9 mouse cellular contexts compared by ENCODE assay signal in the genomic region with DNA sequence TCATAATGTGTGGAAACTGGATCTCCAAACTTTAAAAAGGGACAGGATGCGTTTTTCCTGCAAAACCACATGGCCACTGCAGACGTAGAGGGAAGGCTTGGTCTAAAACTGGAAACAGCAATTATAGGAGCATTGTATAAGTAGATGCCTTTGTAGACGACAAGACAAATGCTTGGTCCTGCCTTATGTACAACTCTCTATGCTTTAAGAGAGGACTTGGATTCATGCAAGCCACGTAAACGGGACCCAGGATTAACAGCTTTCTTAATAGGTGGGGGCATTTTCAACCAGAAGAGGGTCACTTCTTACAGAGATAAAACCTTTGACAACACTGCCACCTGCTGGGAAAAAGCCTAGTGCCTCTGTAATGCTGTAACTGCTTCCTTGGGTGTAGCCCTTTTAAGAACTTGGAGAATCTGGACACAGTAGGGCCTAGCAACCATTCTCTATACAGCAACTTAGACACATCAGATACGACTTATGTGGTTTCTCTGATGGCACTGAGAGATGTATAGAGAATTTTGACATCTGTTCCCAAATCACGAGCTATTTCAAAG.
A peak's percentile ranks its signal among the peaks of the same experiment; 100 is the strongest.
DNase-seq lines count a peak whose midpoint lies in the region; ATAC-seq and TF ChIP-seq lines count a peak whose summit lies in the region.
"Had no signal": no experiment of that assay in that cellular context is flagged by ENCODE, and none has a peak within 500 bp of the region (broad histone marks: within the 10 kb centered on the region; RNA-seq: fewer than 3 reads in every experiment).

No protein-coding gene starts in this region.

- H3K27ac ChIP-seq in ES-E14 (ENCODE audit: insufficient read depth, low read depth, low read length, poor library complexity, severe bottlenecking), result no peak overlapping the region
- no peak overlapping the region for H3K27ac ChIP-seq in forebrain, postnatal 0 days (ENCODE audit: low read depth, low read length)
- H3K27ac ChIP-seq in limb, embryonic 14.5 days (replicated peaks; ENCODE audit: low read depth, low read length), result no peak overlapping the region
- H3K27ac ChIP-seq: embryonic facial prominence, embryonic 12.5 days had no signal

- TF ChIP-seq POLR2A in limb, embryonic 14.5 days (IDR thresholded peaks at IDR 0.05; ENCODE audit: borderline replicate concordance, extremely low read depth, insufficient read depth, insufficient read length), result no peak

- H3K4me1 ChIP-seq in ES-E14 (ENCODE audit: control insufficient read depth in 2 of 2, insufficient read depth in 2 of 2, low read length in 2 of 2, poor library complexity in 1 of 2), result no peaks in the 10 kb centered on the region
- no peaks in the 10 kb centered on the region for H3K4me1 ChIP-seq in forebrain, postnatal 0 days (ENCODE audit: insufficient read depth)
- H3K4me1 ChIP-seq in limb, embryonic 14.5 days (ENCODE audit: control insufficient read depth, insufficient read depth, low read length), result no peaks in the 10 kb centered on the region; the same call in 1 of the 2 replicates
- H3K4me1 ChIP-seq: embryonic facial prominence, embryonic 12.5 days had no signal

- no peak overlapping the region for H3K9ac ChIP-seq in ES-E14 (ENCODE audit: insufficient read depth, low read depth, low read length, poor library complexity, severe bottlenecking)
- no peak overlapping the region for H3K9ac ChIP-seq in forebrain, postnatal 0 days
- H3K9ac ChIP-seq in limb, embryonic 14.5 days (ENCODE audit: low read depth, low read length, severe bottlenecking), result no peak overlapping the region
- H3K9ac ChIP-seq: embryonic facial prominence, embryonic 12.5 days had no signal

- no peaks in the 10 kb centered on the region for H3K9me3 ChIP-seq in ES-E14 (ENCODE audit: control insufficient read depth, insufficient read depth, low read depth, low read length)
- H3K9me3 ChIP-seq in forebrain, postnatal 0 days (ENCODE audit: low read length), result no peaks in the 10 kb centered on the region
- no peaks in the 10 kb centered on the region for H3K9me3 ChIP-seq in limb, embryonic 14.5 days (ENCODE audit: control insufficient read depth, low read length)
- H3K9me3 ChIP-seq: embryonic facial prominence, embryonic 12.5 days had no signal

- TF ChIP-seq CTCF in forebrain, postnatal 0 days (IDR thresholded peaks at IDR 0.05; ENCODE audit: low read depth), result peak; percentile 69

- H3K27me3 ChIP-seq in forebrain, postnatal 0 days (ENCODE audit: insufficient read depth, low read length), result no peaks in the 10 kb centered on the region
- no peaks in the 10 kb centered on the region for H3K27me3 ChIP-seq in limb, embryonic 14.5 days (ENCODE audit: control insufficient read depth, insufficient read depth, low read length)
- H3K27me3 ChIP-seq: embryonic facial prominence, embryonic 12.5 days had no signal

- whole genome bisulfite sequencing in forebrain, postnatal 0 days, result 35% methylated on average over 7 of the region's 7 CpGs
- 42% methylated on average over 7 of the region's 7 CpGs for WGBS in limb, embryonic 14.5 days

- no peak overlapping the region for H3K4me2 ChIP-seq in forebrain, postnatal 0 days (ENCODE audit: low read depth)
- H3K4me2 ChIP-seq in limb, embryonic 14.5 days (replicated peaks; ENCODE audit: low read depth, low read length, severe bottlenecking), result no peak overlapping the region; the same call in 1 of the 2 replicates
- H3K4me2 ChIP-seq: embryonic facial prominence, embryonic 12.5 days had no signal

- peak; percentile 63; the same call in 1 of the 2 replicates for ATAC-seq in forebrain, postnatal 0 days
- ATAC-seq in limb, embryonic 14.5 days (ENCODE audit: low FRiP score, low read depth), result no peak

- peak; percentile 34 for DNase-seq in kidney, adult 18-20 months
- no peak for DNase-seq in kidney, adult 11 months
- peak; percentile 71 for DNase-seq in ES-E14 (ENCODE audit: low read depth, low spot score)
- DNase-seq in adrenal gland, postnatal 14 days, result peak; percentile 43
- peak; percentile 79 for DNase-seq in forebrain, postnatal 0 days
- peak; percentile 79 for DNase-seq in limb, embryonic 14.5 days (ENCODE audit: low spot score)
- peak; percentile 61 for DNase-seq in retina, postnatal 7 days (ENCODE audit: low read depth, low spot score)
- no peak for DNase-seq in spleen, postnatal 4 days (ENCODE audit: low spot score in 2 of 2)

- no peaks in the 10 kb centered on the region for H3K36me3 ChIP-seq in ES-E14 (ENCODE audit: control insufficient read depth, insufficient read depth, low read length, poor library complexity, severe bottlenecking)
- H3K36me3 ChIP-seq in forebrain, postnatal 0 days (ENCODE audit: insufficient read depth), result no peaks in the 10 kb centered on the region
- H3K36me3 ChIP-seq in limb, embryonic 14.5 days (ENCODE audit: control insufficient read depth, insufficient read depth, low read length), result no peaks in the 10 kb centered on the region
- H3K36me3 ChIP-seq: embryonic facial prominence, embryonic 12.5 days had no signal

- H3K4me3 ChIP-seq in ES-E14 (ENCODE audit: insufficient read depth in 1 of 2, low read depth in 1 of 2, low read length in 2 of 2, poor library complexity in 1 of 2, severe bottlenecking in 1 of 2), result no peak overlapping the region
- no peak overlapping the region for H3K4me3 ChIP-seq in forebrain, postnatal 0 days (ENCODE audit: low read depth, low read length)
- H3K4me3 ChIP-seq in limb, embryonic 14.5 days (replicated peaks; ENCODE audit: low read length), result no peak overlapping the region
- H3K4me3 ChIP-seq: embryonic facial prominence, embryonic 12.5 days had no signal

- in situ Hi-C loops in ES-E14 (cut with MboI; ENCODE audit: low sequenced_read_pairs in 2 of 2, unreplicated experiment in 2 of 2), result no loop called here

TF ChIP-seq in ES-E14, 5 proteins besides CTCF, POLR2A, EP300 and RAD21:
- TF ChIP-seq ZC3H11A (IDR thresholded peaks at IDR 0.05; ENCODE audit: borderline replicate concordance, low read depth, low read length), result peak; percentile 57; the same call in 1 of the 2 replicates
- no peak for TF ChIP-seq ZNF384 (IDR thresholded peaks at IDR 0.05; ENCODE audit: low read depth, low read length)
- TF ChIP-seq MAFK (IDR thresholded peaks at IDR 0.05; ENCODE audit: insufficient read depth, low read depth, low read length), result no peak
- no peak for TF ChIP-seq CHD2 (IDR thresholded peaks at IDR 0.05; ENCODE audit: low read depth, low read length)
- TF ChIP-seq HCFC1 (IDR thresholded peaks at IDR 0.05; ENCODE audit: borderline replicate concordance, insufficient read depth, low read length), result no peak

Comparison
In these comparisons a context has a peak if more than half of its experiments do, and no peak if none do; other contexts are left out.
1. DNase-seq: peak in kidney, adult 18-20 months (single experiment), ES-E14 (single experiment), adrenal gland, postnatal 14 days (single experiment), forebrain, postnatal 0 days (single experiment), limb, embryonic 14.5 days (single experiment) and retina, postnatal 7 days (single experiment); none in kidney, adult 11 months (single experiment) and spleen, postnatal 4 days (0 of 2).